Mouse (Mus musculus) embryonic facial prominence, embryonic 15.5 days (tissue): ENCODE measurements around the gene Synm. TPM values are rescaled to one million over a fixed set of nuclear protein-coding genes. Genes with fewer than 3 reads are reported as not detected.
A peak's percentile ranks its signal among the peaks of the same experiment; 100 is the strongest.

Source experiments
- ATAC-seq: fragments of 200-750 bp; cut with Nextera tagmentation; 2 replicates; pipeline ENCODE4 v1.8.0; 2017; ENCODE audit warnings: low read depth, moderate TSS enrichment; ENCODE audit not compliant: insufficient number of reproducible peaks, low FRiP score, low TSS enrichment
- H3K27ac ChIP-seq: fragments of 300-500 bp; sonication (generic); replicated peaks from 2 replicates; pipeline ENCODE4 v1.5.1; 2015; ENCODE audit warnings: mild to moderate bottlenecking, inconsistent platforms
- H3K27me3 ChIP-seq: fragments of 300-500 bp; sonication (generic); 2 replicates; pipeline ENCODE4 v1.6.1; 2015; ENCODE audit warnings: inconsistent platforms
- H3K36me3 ChIP-seq: fragments of 300-500 bp; sonication (generic); 2 replicates; pipeline ENCODE4 v1.6.1; 2015; ENCODE audit warnings: mild to moderate bottlenecking, inconsistent platforms
- H3K4me1 ChIP-seq: fragments of 300-500 bp; sonication (generic); 2 replicates; pipeline ENCODE4 v1.6.1; 2015; ENCODE audit warnings: inconsistent platforms
- H3K4me2 ChIP-seq: fragments of 300-500 bp; sonication (generic); replicated peaks from 2 replicates; pipeline ENCODE4 v1.6.1; 2015; ENCODE audit warnings: mild to moderate bottlenecking, inconsistent platforms
- H3K4me3 ChIP-seq: fragments of 300-500 bp; sonication (generic); replicated peaks from 2 replicates; pipeline ENCODE4 v1.5.1; 2015; ENCODE audit warnings: mild to moderate bottlenecking, inconsistent platforms
- H3K9ac ChIP-seq: fragments of 300-500 bp; sonication (generic); 2 replicates; pipeline ENCODE4 v1.6.1; 2015; ENCODE audit warnings: inconsistent platforms
- H3K9me3 ChIP-seq: fragments of 300-500 bp; sonication (generic); replicated peaks from 2 replicates; pipeline ENCODE4 v1.6.1; 2016; ENCODE audit warnings: inconsistent platforms
- whole genome bisulfite sequencing: fragments of 180-500 bp; shearing (Covaris S2); methylation state at CpG from one replicate; pipeline ENCODE4 v1.1.7; 2015; 5-methylcytosine and 5-hydroxymethylcytosine counted together
- polyA plus RNA-seq: library from polyadenylated mRNA; unstranded; fragments of >200 nt; fragmentation: Nextera tagmentation; extraction: Ambion mirVana; gene quantifications from 2 replicates; pipeline ENCODE4 v1.2.1, GENCODE M21; 2015

Gene Synm
- polyA plus RNA-seq, 1 experiment from 2014 or later = 1.1 TPM

DNA sequence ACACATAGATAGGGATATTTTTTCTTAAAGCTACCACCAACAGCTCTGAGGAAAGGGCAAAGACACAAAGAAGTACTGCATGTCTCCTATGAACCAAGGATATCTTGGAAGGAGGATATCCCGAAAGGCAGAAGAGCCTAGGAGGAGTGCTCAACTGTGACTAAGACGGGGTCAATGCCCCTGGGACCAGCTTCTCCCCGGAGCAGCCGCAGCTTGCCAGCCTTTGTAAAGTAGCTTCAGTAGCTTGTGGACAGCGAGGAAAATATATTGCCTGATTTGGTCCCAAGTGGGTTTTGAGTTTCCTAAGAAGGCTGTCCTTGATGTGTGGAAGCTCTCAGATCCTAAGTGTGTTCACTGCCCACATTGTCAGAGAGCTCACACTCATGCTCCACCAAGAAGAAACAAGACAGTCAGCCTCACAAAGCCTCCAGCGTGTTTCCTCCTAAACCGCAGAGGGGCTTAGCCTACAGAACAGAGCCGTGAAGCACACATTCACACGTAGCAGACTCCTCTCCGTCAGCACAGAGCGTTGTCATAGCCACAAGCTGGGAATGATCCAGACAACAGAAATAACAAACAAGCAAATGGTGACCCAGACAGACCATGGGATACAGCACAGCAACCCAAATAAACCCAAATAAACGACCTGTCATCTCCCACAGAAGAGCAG, 17.2 kb upstream of the Synm start:
- H3K9me3 ChIP-seq = no peaks in the 10 kb centered on the region
- no peak overlapping the region for H3K4me2 ChIP-seq
- H3K4me3 ChIP-seq = no peak overlapping the region
- H3K4me1 ChIP-seq = no peaks in the 10 kb centered on the region
- no peak for ATAC-seq
- 0 out of 2 replicates have a peak, but pooled peaks cover 3% of the 10 kb centered on the region for H3K27me3 ChIP-seq
- H3K9ac ChIP-seq = no peak overlapping the region
- H3K27ac ChIP-seq = no peak overlapping the region
- H3K36me3 ChIP-seq = no peaks in the 10 kb centered on the region
- 55% methylated on average over 12 of the region's 12 CpGs for WGBS

DNA sequence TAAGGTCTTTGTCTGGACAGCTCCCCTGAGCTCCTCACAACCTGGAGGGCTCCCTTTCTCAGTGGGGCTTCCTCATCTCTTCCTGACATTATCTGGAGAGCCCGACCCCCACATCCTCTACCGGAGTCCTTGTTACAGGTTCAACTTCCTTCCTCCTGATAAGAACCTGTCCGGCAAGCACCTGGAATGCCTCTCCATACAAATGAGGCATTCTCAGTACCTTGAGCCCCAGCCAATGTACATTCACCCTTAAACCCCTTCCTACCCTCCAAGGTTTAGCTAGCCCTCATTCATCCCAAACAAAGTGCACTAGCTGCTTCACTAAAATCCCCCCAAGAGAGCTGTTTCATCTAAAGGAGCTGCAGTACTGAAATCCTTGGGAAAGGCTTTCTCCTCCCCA, 16.1 kb upstream of the Synm start:
- Histone ChIP-seq H3K9ac (no peak overlapping the region), H3K36me3 (no peaks in the 10 kb centered on the region), H3K4me2 (no peak overlapping the region), H3K27me3 (0 out of 2 replicates have a peak, but pooled peaks cover 3% of the 10 kb centered on the region), H3K27ac (no peak overlapping the region), H3K4me1 (no peaks in the 10 kb centered on the region), H3K9me3 (no peaks in the 10 kb centered on the region), H3K4me3 (no peak overlapping the region)
- ATAC-seq = no peak
- WGBS = 76% methylated on average over 3 of the region's 3 CpGs

DNA sequence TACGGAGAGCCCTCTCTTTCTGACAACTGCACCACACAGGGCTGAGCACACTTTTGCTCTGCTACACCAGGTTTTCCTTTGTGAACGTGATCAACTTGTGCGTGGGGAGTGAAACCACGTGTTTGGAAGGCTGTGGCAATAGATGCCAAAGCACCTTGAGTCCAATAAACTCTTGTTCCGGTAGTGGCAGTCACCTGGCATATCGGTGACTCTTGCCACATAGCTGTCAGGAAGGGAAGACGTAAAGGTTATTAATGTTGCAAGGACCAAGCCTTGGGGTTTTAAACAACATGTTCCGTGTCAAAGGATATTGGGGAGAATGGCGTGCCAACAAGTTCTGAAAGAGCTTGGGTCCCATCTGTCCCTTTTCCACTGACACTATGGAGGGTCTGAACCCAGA, 12.7 kb upstream of the Synm start:
- no peaks in the 10 kb centered on the region for H3K36me3 ChIP-seq
- H3K9me3 ChIP-seq = no peaks in the 10 kb centered on the region
- no peak overlapping the region for H3K4me3 ChIP-seq
- H3K27me3 ChIP-seq = 0 out of 2 replicates have a peak, but pooled peaks cover 3% of the 10 kb centered on the region
- H3K4me2 ChIP-seq = no peak overlapping the region
- no peak overlapping the region for H3K27ac ChIP-seq
- no peak for ATAC-seq
- no peak overlapping the region for H3K9ac ChIP-seq
- 87% methylated on average over 9 of the region's 9 CpGs for WGBS
- no peaks in the 10 kb centered on the region for H3K4me1 ChIP-seq

DNA sequence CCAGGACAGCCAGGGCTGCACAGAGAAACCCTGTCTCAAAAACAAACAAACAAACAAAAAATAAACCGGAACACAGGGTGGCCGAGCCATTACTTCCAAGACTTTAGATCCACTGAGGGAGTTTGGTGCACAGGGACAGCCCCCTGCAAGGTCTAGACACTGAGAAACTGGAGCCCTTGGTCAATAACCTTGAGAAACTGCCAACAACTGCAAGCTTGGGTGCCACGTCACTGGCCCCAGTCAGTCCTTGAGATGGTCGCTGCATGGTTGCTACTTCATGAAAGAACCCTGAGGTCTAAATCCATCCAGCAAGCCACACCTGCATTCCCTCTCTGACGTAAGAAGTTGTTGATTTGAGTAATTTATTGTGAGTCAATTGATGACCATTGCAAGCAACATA, 9.9 kb upstream of the Synm start:
- ATAC-seq = no peak
- no peak overlapping the region for H3K9ac ChIP-seq
- H3K4me3 ChIP-seq = no peak overlapping the region
- 93% methylated on average over 5 of the region's 5 CpGs for WGBS
- no peak overlapping the region for H3K27ac ChIP-seq
- H3K4me2 ChIP-seq = no peak overlapping the region
- no peaks in the 10 kb centered on the region for H3K36me3 ChIP-seq
- H3K27me3 ChIP-seq = 0 out of 2 replicates have a peak, but pooled peaks cover 3% of the 10 kb centered on the region
- no peaks in the 10 kb centered on the region for H3K4me1 ChIP-seq
- no peaks in the 10 kb centered on the region for H3K9me3 ChIP-seq

DNA sequence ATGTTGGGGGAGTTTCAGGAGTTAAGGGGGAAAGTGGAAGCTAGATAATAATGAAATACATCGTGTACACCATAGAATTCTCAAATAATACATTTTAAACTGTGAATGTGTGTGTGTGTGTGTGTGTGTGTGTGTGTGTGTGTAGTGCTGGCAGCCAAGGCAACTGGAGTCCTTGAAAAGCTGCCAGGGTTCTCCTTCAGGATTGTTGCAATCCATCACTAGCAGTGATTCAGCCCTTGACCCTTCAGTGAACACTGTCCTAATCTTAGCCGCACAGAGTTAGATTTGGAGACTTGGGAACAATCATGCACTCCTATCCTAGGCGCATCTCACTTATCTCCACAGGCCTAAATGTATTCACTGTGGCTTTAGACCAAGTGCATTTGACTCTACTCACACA, 8.6 kb upstream of the Synm start:
- no peaks in the 10 kb centered on the region for H3K9me3 ChIP-seq
- no peaks in the 10 kb centered on the region for H3K4me1 ChIP-seq
- no peak overlapping the region for H3K27ac ChIP-seq
- 87% methylated on average over 3 of the region's 3 CpGs for WGBS
- no peak overlapping the region for H3K9ac ChIP-seq
- no peak overlapping the region for H3K4me2 ChIP-seq
- H3K36me3 ChIP-seq = no peaks in the 10 kb centered on the region
- no peak overlapping the region for H3K4me3 ChIP-seq
- ATAC-seq = no peak
- 0 out of 2 replicates have a peak, but pooled peaks cover 3% of the 10 kb centered on the region for H3K27me3 ChIP-seq

DNA sequence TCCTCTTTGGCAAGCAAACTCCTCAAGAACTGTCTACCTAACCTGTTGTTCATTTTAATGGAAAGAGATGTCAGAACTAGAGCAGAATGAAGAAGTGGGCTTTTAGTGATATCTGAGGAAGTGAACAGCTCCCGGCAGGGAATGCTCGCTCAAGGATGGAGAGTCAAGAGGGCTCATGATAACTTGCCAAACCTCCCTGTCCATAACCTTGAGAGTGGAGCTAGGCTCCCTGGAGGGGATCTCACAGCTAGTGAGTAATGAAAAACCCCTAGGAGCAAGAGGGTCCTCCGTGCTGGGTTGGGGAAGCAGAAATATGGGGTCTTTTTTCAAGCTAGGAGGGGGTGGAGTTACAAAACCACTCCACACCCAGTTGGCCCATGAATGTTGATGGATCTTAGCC, 4.1 kb upstream of the Synm start:
- H3K4me1 ChIP-seq = peaks cover 13% of the 10 kb centered on the region
- H3K9me3 ChIP-seq = no peaks in the 10 kb centered on the region
- peaks cover 29% of the 10 kb centered on the region for H3K27me3 ChIP-seq
- H3K4me3 ChIP-seq = no peak overlapping the region
- 61% methylated on average over 3 of the region's 3 CpGs for WGBS
- H3K9ac ChIP-seq = no peak overlapping the region
- no peak for ATAC-seq
- no peak overlapping the region for H3K27ac ChIP-seq
- no peak overlapping the region for H3K4me2 ChIP-seq
- H3K36me3 ChIP-seq = no peaks in the 10 kb centered on the region

DNA sequence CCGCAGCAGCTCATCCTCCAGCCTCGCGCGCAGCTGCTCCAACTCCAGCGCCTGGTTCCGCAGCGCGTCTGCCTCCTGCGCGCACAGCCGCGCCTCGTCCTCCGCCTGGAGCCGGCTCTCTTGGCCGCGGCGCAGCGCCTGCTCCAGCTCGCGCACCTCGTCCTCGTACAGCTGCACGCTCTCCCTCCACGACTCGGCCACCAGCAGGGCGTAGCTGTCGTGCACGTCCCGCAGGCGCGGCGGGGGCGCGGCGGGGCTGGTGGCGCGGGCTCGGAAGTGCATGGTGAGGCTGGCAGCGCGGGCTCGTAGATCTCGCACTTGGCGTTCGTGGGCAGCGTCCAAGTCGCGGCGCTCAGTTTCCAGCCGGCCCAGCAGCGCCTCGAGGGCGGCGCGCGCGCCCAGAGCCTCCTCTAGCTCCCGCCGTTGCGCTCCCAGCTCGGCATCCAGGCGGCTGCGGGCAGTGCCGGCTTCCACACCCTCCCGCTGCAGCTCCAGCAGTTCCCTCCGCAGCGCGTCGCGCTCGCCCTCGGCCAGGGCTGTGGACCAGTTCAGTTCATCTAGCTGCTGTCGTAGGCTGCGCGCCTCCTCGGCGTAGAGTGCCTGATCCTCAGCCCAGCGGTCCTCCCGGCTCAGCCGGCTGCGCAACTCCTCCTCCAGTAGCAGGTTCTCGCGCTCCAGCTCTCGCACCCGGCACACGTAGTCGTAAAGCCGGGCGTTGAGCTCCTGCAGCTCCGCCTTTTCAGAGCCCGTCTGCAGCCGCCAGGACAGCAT, 499 bp downstream of the Synm start:
- Histone ChIP-seq H3K4me1 (peaks cover 22% of the 10 kb centered on the region), H3K36me3 (no peaks in the 10 kb centered on the region), H3K27ac (no peak overlapping the region), H3K9me3 (no peaks in the 10 kb centered on the region), H3K4me2 (peak overlapping the region; percentile 100), H3K27me3 (peaks cover 39% of the 10 kb centered on the region), H3K9ac (peak overlapping the region; percentile 33), H3K4me3 (peak overlapping the region; percentile 54)
- ATAC-seq = peak; percentile 77
- WGBS = under 1% methylated on average over 88 of the region's 92 CpGs

DNA sequence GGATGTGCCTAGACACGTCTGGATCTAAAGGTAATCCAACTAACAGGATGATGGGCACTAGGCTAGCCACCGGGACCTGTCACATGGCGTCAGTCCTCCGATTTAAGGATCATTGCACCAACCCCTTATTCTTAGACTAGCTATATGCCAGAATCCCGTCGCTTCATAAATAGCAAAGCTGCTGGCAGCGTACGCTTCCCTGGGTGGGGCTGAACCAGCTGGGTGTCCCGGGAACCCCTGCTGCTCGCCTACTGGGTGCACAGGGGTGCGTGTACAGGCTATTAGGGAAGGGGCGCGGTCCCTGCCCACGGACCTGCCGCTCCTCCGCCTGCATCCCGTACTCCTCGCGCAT, 1.1 kb downstream of the Synm start:
- Histone ChIP-seq H3K27ac (no peak overlapping the region), H3K9me3 (no peaks in the 10 kb centered on the region), H3K9ac (no peak overlapping the region), H3K36me3 (no peaks in the 10 kb centered on the region), H3K4me3 (peak overlapping the region; percentile 54), H3K4me2 (peak overlapping the region; percentile 100), H3K27me3 (peaks cover 39% of the 10 kb centered on the region), H3K4me1 (peaks cover 22% of the 10 kb centered on the region)
- WGBS = under 1% methylated on average over 19 of the region's 19 CpGs
- no peak for ATAC-seq

DNA sequence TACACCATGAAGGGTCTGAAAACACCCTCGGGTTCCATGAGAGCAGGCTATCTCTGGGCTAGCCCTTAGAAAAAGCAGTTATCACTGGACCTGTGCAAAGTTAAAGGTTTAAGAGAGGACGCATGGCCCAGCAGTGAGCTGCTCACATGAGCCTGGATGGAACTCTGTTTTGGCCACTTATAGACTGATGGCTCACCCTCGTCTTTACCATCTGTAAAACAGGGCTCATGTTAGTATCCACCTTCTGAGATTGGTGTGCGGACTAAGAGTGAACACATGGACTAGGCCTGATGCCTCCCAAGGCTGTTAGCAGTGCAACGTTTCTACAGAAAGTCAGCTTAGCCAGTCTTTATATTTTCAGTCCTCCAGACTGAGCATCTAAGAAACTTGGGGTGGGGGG, 2.9 kb downstream of the Synm start:
- H3K27ac ChIP-seq = no peak overlapping the region
- H3K4me3 ChIP-seq = no peak overlapping the region
- ATAC-seq = no peak
- peaks cover 38% of the 10 kb centered on the region for H3K27me3 ChIP-seq
- WGBS = 79% methylated on average over 5 of the region's 5 CpGs
- no peak overlapping the region for H3K4me2 ChIP-seq
- H3K4me1 ChIP-seq = peaks cover 22% of the 10 kb centered on the region
- no peaks in the 10 kb centered on the region for H3K36me3 ChIP-seq
- no peak overlapping the region for H3K9ac ChIP-seq
- no peaks in the 10 kb centered on the region for H3K9me3 ChIP-seq

DNA sequence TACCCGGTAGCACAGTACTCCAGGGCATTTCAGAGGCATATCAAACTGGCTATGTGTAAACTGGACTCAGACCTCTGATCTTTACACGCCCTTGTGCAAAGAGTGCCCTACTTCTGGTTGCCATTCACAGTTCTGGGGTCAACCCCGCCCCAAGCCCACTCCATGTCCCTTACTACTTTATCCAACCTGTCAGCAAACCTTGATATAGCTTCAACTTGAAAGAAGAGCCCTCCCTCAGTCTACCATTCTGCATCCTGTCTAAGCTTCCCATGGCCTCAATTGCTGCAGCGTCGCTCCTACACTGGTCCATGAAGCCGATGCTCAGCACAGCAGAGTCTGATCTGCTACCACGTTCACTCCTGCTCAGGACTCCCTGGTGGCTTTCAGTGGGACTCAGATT, 4.2 kb downstream of the Synm start:
- H3K4me3 ChIP-seq = no peak overlapping the region
- 88% methylated on average over 7 of the region's 7 CpGs for WGBS

DNA sequence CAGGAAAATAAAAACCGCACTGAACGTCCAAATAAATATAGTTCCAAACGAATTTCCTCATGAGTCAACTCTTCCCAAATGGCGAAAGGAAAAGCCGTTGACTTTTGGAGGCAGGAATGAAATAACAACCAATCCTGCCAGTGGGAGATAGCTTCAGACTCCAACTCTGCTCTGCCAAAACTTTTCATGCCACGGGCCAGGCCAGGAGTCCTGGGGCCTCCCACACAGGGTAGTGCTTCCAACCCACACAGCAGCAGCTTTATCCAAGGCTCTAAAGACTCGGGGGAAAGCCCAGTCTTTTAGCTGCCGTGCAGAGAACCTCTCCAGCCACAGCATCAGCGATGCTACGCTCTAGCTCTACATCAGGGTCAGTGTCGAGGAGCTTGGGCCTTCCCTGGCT, 4.9 kb downstream of the Synm start:
- Histone ChIP-seq H3K4me3 (no peak overlapping the region), H3K9me3 (no peaks in the 10 kb centered on the region), H3K36me3 (no peaks in the 10 kb centered on the region), H3K27ac (no peak overlapping the region), H3K4me2 (no peak overlapping the region), H3K9ac (no peak overlapping the region), H3K27me3 (peaks cover 22% of the 10 kb centered on the region), H3K4me1 (peaks cover 20% of the 10 kb centered on the region)
- 59% methylated on average over 11 of the region's 11 CpGs for WGBS
- ATAC-seq = no peak

More for the DNA sequence above, 4.2 kb downstream of the Synm start:
- Histone ChIP-seq H3K36me3 (no peaks in the 10 kb centered on the region), H3K9me3 (no peaks in the 10 kb centered on the region), H3K4me1 (peaks cover 22% of the 10 kb centered on the region), H3K27me3 (peaks cover 30% of the 10 kb centered on the region), H3K27ac (no peak overlapping the region), H3K9ac (no peak overlapping the region), H3K4me2 (no peak overlapping the region)
- no peak for ATAC-seq
